Mouse (Mus musculus): Measurements from ENCODE around the gene Ddx6. TPM values are rescaled to one million over a fixed set of nuclear protein-coding genes. Genes with fewer than 3 reads are reported as not detected.

Gene Ddx6
- polyA plus RNA-seq, 1 experiment from 2014 or later: 32.7 TPM

DNA sequence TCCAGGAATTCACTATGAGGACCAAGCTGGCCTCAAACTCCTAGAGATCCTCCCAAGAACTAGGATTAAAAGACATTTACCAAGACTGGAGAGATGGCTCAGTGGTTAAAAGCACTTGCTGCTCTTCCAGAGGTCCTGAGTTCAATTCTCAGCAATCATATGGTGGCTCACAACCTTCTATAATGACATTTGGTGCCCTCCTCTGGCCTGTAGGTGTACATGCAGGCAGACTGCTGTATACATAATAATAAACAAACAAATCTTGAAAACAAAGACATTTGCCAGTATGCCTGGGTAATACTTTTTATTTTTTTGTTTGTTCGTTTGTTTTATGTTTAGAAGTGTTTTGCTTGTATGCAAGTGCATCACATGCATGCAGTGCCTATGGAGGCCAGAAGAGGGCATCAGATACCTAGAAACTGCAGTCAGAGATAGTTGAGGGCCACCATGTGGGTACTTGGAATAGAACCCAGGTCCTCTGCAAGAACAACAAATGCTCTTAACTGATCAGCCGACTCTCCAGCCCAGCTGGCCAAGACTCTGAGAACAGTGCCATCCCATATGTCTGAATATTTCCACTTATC, 73.7 kb downstream of the Ddx6 start:
- no peak overlapping the region for H3K27ac ChIP-seq (ENCODE audit: low read depth, low read length)
- H3K9ac ChIP-seq (ENCODE audit: low read depth, low read length): no peak overlapping the region
- H3K27me3 ChIP-seq (ENCODE audit: control insufficient read depth, insufficient read depth, low read length): no peaks in the 10 kb centered on the region
- no peaks in the 10 kb centered on the region for H3K4me1 ChIP-seq (replicated peaks; ENCODE audit: control insufficient read depth, insufficient read depth, low read length)
- no peaks in the 10 kb centered on the region for H3K9me3 ChIP-seq (ENCODE audit: control insufficient read depth, low read length)
- no peak overlapping the region for H3K4me3 ChIP-seq (ENCODE audit: low read depth, low read length)
- ATAC-seq (ENCODE audit: low FRiP score): no peak
- WGBS: 92% methylated on average over 2 of the region's 2 CpGs
- H3K4me2 ChIP-seq (replicated peaks; ENCODE audit: low read depth, low read length): no peak overlapping the region
- no peaks in the 10 kb centered on the region for H3K36me3 ChIP-seq (ENCODE audit: control insufficient read depth, insufficient read depth, low read length)
- DNase-seq (ENCODE audit: low spot score): no peak

DNA sequence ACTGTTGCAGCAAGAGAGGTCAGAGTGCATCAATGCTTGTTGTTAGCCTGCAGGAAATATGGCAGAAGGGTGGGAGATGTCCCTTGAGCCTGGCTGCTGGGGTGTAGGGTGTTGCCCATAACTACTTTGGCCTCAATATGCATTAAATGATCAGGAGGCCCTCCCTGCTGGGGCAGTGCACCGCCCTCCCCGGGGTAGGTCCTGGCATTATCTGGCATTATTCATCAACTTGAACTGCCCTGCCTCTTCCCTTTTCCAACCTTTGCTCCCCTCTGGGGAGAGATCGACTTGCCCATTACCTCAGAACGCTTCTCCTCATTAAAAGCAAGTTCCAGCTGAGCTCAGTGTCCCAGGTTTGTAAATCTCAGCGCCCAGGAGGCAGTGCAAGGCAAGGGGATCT, 74.9 kb downstream of the Ddx6 start:
- no peak overlapping the region for H3K4me3 ChIP-seq (ENCODE audit: low read depth, low read length)
- no peaks in the 10 kb centered on the region for H3K27me3 ChIP-seq (ENCODE audit: control insufficient read depth, insufficient read depth, low read length)
- H3K27ac ChIP-seq (ENCODE audit: low read depth, low read length): no peak overlapping the region
- DNase-seq (ENCODE audit: low spot score) (no peak), ATAC-seq (ENCODE audit: low FRiP score) (no peak)
- no peaks in the 10 kb centered on the region for H3K4me1 ChIP-seq (replicated peaks; ENCODE audit: control insufficient read depth, insufficient read depth, low read length)
- H3K9me3 ChIP-seq (ENCODE audit: control insufficient read depth, low read length): no peaks in the 10 kb centered on the region
- H3K4me2 ChIP-seq (replicated peaks; ENCODE audit: low read depth, low read length): no peak overlapping the region
- H3K36me3 ChIP-seq (ENCODE audit: control insufficient read depth, insufficient read depth, low read length): no peaks in the 10 kb centered on the region
- 64% methylated on average over 5 of the region's 5 CpGs for WGBS
- H3K9ac ChIP-seq (ENCODE audit: low read depth, low read length): no peak overlapping the region

DNA sequence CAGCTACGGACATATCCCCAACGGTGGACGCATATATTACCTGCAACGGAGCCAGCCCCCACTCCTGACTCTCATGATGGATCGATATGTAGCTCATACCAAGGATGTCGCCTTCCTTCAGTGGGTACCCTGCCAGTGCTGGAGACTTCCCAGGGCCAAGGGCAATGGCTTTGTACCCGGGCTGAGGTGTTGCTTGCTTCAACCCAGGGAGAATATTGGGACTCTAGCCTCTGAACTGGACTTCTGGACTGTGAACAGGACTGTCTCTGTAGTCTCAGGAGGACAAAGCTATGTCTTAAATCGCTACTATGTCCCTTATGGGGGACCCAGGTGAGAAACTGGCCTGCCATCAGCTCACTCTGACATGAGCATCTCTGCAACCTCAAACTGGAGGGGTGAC, 78.4 kb downstream of the Ddx6 start:
- no peak for ATAC-seq (ENCODE audit: low FRiP score)
- WGBS: 90% methylated on average over 8 of the region's 8 CpGs

DNA sequence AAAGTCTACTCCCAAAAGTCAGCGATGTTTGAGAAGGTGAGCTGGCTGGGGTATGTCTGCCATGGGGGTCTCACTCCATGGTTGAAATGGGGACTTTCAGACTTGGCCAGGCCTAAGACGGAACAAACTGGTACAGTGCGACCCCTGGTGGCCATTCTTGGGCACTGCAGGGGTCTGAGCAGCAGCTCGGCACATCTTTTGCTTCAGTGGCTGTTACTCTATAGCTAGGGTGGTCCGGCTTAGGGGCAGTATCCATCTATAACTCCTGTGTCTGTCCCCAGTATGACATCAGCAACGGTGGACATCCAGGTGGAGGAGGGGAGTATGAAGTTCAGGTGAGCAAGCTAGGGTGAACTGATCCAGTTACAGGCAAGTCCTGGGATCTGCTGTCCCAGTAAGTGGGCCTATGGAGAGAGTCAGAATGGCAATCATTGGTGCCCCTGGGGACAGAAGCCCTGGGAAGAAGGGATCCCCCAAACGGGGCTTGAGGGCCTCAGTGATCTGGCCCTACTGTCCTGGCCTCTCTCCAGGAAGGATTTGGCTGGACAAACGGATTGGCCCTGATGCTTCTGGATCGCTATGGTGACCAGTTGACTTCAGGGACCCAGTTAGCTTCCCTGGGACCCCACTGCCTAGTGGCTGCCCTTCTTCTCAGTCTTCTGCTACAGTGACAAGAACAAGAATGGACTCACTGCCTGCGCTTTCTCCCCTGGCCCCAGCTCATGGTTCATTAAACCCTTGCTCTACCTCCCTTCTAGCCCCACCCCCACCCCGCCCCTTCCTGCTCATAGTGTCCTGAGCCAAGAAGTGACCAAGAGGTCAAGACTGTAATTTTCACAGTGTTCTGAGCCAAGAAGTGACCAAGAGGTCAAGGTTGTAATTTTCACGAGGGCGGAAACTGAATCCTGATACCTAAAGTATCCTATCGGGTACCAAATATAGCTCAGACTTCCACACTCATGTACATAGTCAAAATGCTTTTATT, 80.9 kb downstream of the Ddx6 start:
- no peak overlapping the region for H3K4me3 ChIP-seq (ENCODE audit: low read depth, low read length)
- 30% methylated on average over 14 of the region's 14 CpGs for WGBS
- H3K9me3 ChIP-seq (ENCODE audit: control insufficient read depth, low read length): no peaks in the 10 kb centered on the region
- ATAC-seq (ENCODE audit: low FRiP score) (no peak; the same call in 1 of the 2 replicates), DNase-seq (ENCODE audit: low spot score) (peak; percentile 93)
- H3K27ac ChIP-seq (ENCODE audit: low read depth, low read length): peak overlapping the region; percentile 45; the same call in 1 of the 2 replicates
- no peaks in the 10 kb centered on the region for H3K27me3 ChIP-seq (ENCODE audit: control insufficient read depth, insufficient read depth, low read length)
- 0 out of 2 replicates have a peak overlapping the region, but pooled peaks have one; percentile 16 for H3K9ac ChIP-seq (ENCODE audit: low read depth, low read length)
- H3K4me1 ChIP-seq (replicated peaks; ENCODE audit: control insufficient read depth, insufficient read depth, low read length): peaks cover 16% of the 10 kb centered on the region
- H3K4me2 ChIP-seq (replicated peaks; ENCODE audit: low read depth, low read length): no peak overlapping the region
- peaks cover 2% of the 10 kb centered on the region; the same call in 1 of the 2 replicates for H3K36me3 ChIP-seq (ENCODE audit: control insufficient read depth, insufficient read depth, low read length)

More for the DNA sequence above, 78.4 kb downstream of the Ddx6 start:
- Histone ChIP-seq H3K4me2 (replicated peaks; ENCODE audit: low read depth, low read length) (no peak overlapping the region), H3K27ac (ENCODE audit: low read depth, low read length) (no peak overlapping the region), H3K27me3 (ENCODE audit: control insufficient read depth, insufficient read depth, low read length) (no peaks in the 10 kb centered on the region), H3K4me1 (replicated peaks; ENCODE audit: control insufficient read depth, insufficient read depth, low read length) (peaks cover 16% of the 10 kb centered on the region), H3K4me3 (ENCODE audit: low read depth, low read length) (no peak overlapping the region), H3K36me3 (ENCODE audit: control insufficient read depth, insufficient read depth, low read length) (peaks cover 2% of the 10 kb centered on the region; the same call in 1 of the 2 replicates), H3K9me3 (ENCODE audit: control insufficient read depth, low read length) (no peaks in the 10 kb centered on the region), H3K9ac (ENCODE audit: low read depth, low read length) (no peak overlapping the region)
- no peak for DNase-seq (ENCODE audit: low spot score)

DNA sequence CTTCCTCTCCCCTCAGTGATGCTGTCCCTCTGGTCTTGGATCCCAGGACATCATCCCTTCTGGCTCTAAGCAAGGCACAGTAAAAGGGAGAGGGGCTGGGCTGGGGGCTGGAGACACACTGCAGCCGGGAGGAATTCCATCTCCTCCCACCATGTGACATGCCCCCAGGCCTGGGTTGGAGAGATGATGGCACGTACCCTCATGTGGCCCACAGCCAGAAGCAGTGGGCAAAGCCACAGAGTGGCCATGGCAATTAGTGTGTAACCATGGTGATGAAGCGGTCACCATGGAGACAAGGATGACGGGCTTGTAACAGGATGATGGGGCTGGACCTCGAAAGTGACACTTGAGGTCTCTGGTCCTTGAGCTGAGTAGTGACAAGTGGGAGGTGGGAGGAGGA, 81.9 kb downstream of the Ddx6 start:
- WGBS: 50% methylated on average over 5 of the region's 5 CpGs
- Histone ChIP-seq H3K9ac (ENCODE audit: low read depth, low read length) (no peak overlapping the region), H3K4me3 (ENCODE audit: low read depth, low read length) (no peak overlapping the region), H3K4me2 (replicated peaks; ENCODE audit: low read depth, low read length) (no peak overlapping the region), H3K4me1 (replicated peaks; ENCODE audit: control insufficient read depth, insufficient read depth, low read length) (peaks cover 16% of the 10 kb centered on the region), H3K9me3 (ENCODE audit: control insufficient read depth, low read length) (no peaks in the 10 kb centered on the region), H3K27ac (ENCODE audit: low read depth, low read length) (peak overlapping the region; percentile 45; the same call in 1 of the 2 replicates), H3K36me3 (ENCODE audit: control insufficient read depth, insufficient read depth, low read length) (peaks cover 5% of the 10 kb centered on the region; the same call in 1 of the 2 replicates), H3K27me3 (ENCODE audit: control insufficient read depth, insufficient read depth, low read length) (no peaks in the 10 kb centered on the region)
- peak; percentile 68 for ATAC-seq (ENCODE audit: low FRiP score)
- DNase-seq (ENCODE audit: low spot score): peak; percentile 82

DNA sequence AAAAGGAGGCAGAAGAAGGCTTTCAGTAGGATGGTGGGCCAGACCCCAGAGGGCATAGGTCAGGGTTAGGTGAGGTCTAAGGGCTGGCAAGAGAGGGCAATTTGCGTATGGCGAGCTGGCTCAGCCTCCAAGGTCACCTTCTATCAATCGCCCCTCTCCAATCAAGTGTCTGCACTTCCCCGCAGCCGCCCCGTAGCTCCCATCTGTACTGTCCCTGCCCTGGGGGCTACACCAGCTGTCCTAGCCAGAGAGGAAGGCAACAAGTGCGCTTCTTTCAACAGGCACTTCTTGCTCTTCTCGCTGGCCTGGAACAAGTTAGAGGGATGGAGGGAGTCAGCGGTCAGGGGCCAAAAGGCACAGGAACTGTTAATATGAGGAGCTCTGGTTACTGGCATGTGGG, 83.3 kb downstream of the Ddx6 start:
- peaks cover 6% of the 10 kb centered on the region; the same call in 1 of the 2 replicates for H3K36me3 ChIP-seq (ENCODE audit: control insufficient read depth, insufficient read depth, low read length)
- H3K9me3 ChIP-seq (ENCODE audit: control insufficient read depth, low read length): no peaks in the 10 kb centered on the region
- no peak for DNase-seq (ENCODE audit: low spot score)

More for the DNA sequence above, 83.3 kb downstream of the Ddx6 start:
- WGBS: 63% methylated on average over 9 of the region's 9 CpGs
- Histone ChIP-seq H3K4me3 (ENCODE audit: low read depth, low read length) (no peak overlapping the region), H3K4me1 (replicated peaks; ENCODE audit: control insufficient read depth, insufficient read depth, low read length) (peaks cover 16% of the 10 kb centered on the region), H3K9ac (ENCODE audit: low read depth, low read length) (no peak overlapping the region), H3K27ac (ENCODE audit: low read depth, low read length) (no peak overlapping the region), H3K4me2 (replicated peaks; ENCODE audit: low read depth, low read length) (no peak overlapping the region), H3K27me3 (ENCODE audit: control insufficient read depth, insufficient read depth, low read length) (no peaks in the 10 kb centered on the region)
- ATAC-seq (ENCODE audit: low FRiP score): no peak

Other genes starting within 250 kb of the Ddx6 start
- gene Vps11, start 243.2 kb upstream of the Ddx6 start, polyA plus RNA-seq (2014; fragmentation: Nextera tagmentation; extraction: Ambion mirVana): 23.4 and 31.5 TPM in 2 replicates
- 29.7 and 31.8 TPM in 2 replicates for gene Hyou1, start 225.4 kb upstream of the Ddx6 start, polyA plus RNA-seq (2014; fragmentation: Nextera tagmentation; extraction: Ambion mirVana)
- gene Slc37a4, start 208.0 kb upstream of the Ddx6 start, polyA plus RNA-seq (2014; fragmentation: Nextera tagmentation; extraction: Ambion mirVana): 27.9 and 31.5 TPM in 2 replicates
- 1,535 and 1,670 TPM in 2 replicates for gene Rps25, start 197.8 kb upstream of the Ddx6 start, polyA plus RNA-seq (2014; fragmentation: Nextera tagmentation; extraction: Ambion mirVana)
- gene Trappc4, start 197.3 kb upstream of the Ddx6 start, polyA plus RNA-seq (2014; fragmentation: Nextera tagmentation; extraction: Ambion mirVana): 255 and 264 TPM in 2 replicates
- gene Ccdc84, start 186.3 kb upstream of the Ddx6 start, polyA plus RNA-seq (2014; fragmentation: Nextera tagmentation; extraction: Ambion mirVana): 21.7 and 22.0 TPM in 2 replicates
- gene Foxr1, start 163.8 kb upstream of the Ddx6 start, polyA plus RNA-seq (2014; fragmentation: Nextera tagmentation; extraction: Ambion mirVana): not detected in 2 replicates
- gene Upk2, start 149.9 kb upstream of the Ddx6 start, polyA plus RNA-seq (2014; fragmentation: Nextera tagmentation; extraction: Ambion mirVana): 0.83 TPM in 1 of 2 replicates, not detected in the other
- gene Bcl9l, start 122.1 kb upstream of the Ddx6 start, polyA plus RNA-seq (2014; fragmentation: Nextera tagmentation; extraction: Ambion mirVana): 8.6 and 10.1 TPM in 2 replicates
- gene Cxcr5, start 43.0 kb upstream of the Ddx6 start, polyA plus RNA-seq (2014; fragmentation: Nextera tagmentation; extraction: Ambion mirVana): 0.11 and 0.48 TPM in 2 replicates
- gene Treh, start 68.3 kb downstream of the Ddx6 start, polyA plus RNA-seq (2014; fragmentation: Nextera tagmentation; extraction: Ambion mirVana): not detected in 2 replicates
- gene Phldb1, start 130.3 kb downstream of the Ddx6 start, polyA plus RNA-seq (2014; fragmentation: Nextera tagmentation; extraction: Ambion mirVana): 36.0 and 36.3 TPM in 2 replicates
- 198 and 204 TPM in 2 replicates for gene Arcn1, start 163.0 kb downstream of the Ddx6 start, polyA plus RNA-seq (2014; fragmentation: Nextera tagmentation; extraction: Ambion mirVana)
- 142 and 154 TPM in 2 replicates for gene Ift46, start 163.0 kb downstream of the Ddx6 start, polyA plus RNA-seq (2014; fragmentation: Nextera tagmentation; extraction: Ambion mirVana)
- 2.5 and 3.6 TPM in 2 replicates for gene Tmem25, start 194.4 kb downstream of the Ddx6 start, polyA plus RNA-seq (2014; fragmentation: Nextera tagmentation; extraction: Ambion mirVana)
- not detected in 2 replicates for gene Ttc36, start 198.2 kb downstream of the Ddx6 start, polyA plus RNA-seq (2014; fragmentation: Nextera tagmentation; extraction: Ambion mirVana)

Data from hindbrain, embryonic 11.5 days (tissue).